Mouse (Mus musculus) olfactory bulb, adult 2 months (tissue): ENCODE data around the gene Cbln4. TPM values are rescaled to one million over a fixed set of nuclear protein-coding genes. Genes with fewer than 3 reads are reported as not detected.

Experiments used
- H3K27ac ChIP-seq: fragments of 200-500 bp; 2 replicates; pipeline ENCODE4 v1.5.1; 2012; ENCODE audit warnings: low read depth, low read length; ENCODE audit not compliant: insufficient read depth
- H3K4me1 ChIP-seq: fragments of 200-500 bp; 2 replicates; pipeline ENCODE4 v1.6.1; 2012; ENCODE audit warnings: low read length; ENCODE audit not compliant: control insufficient read depth, insufficient read depth
- H3K4me3 ChIP-seq: fragments of 200-500 bp; 2 replicates; pipeline ENCODE4 v1.5.1; 2012; ENCODE audit warnings: mild to moderate bottlenecking, low read depth, low read length, moderate library complexity; ENCODE audit not compliant: insufficient read depth
- CTCF ChIP-seq: fragments of 200-500 bp; IDR thresholded peaks from 2 replicates; pipeline ENCODE4 v1.5.1; 2012; ENCODE audit warnings: low read depth, mild to moderate bottlenecking, low read length, moderate library complexity; ENCODE audit not compliant: insufficient read depth
- POLR2A ChIP-seq: fragments of 200-500 bp; IDR thresholded peaks from 2 replicates; pipeline ENCODE4 v1.6.1; 2012; ENCODE audit warnings: mild to moderate bottlenecking, low read depth, low read length, moderate library complexity; ENCODE audit not compliant: insufficient read depth
- WGBS: fragments of 180-500 bp; shearing (Covaris S2); methylation state at CpG from one replicate; pipeline ENCODE4 v1.1.7; 2018; 5-methylcytosine and 5-hydroxymethylcytosine counted together
- polyA plus RNA-seq: library from polyadenylated mRNA; stranded (reverse); fragments of >200 nt; gene quantifications from 2 replicates; pipeline ENCODE4 v1.2.4, GENCODE M21; 2012; ENCODE audit warnings: low replicate concordance; ENCODE audit not compliant: missing spikeins, insufficient read depth, insufficient read length

The Cbln4 gene
- polyA plus RNA-seq: not detected in 2 replicates

DNA sequence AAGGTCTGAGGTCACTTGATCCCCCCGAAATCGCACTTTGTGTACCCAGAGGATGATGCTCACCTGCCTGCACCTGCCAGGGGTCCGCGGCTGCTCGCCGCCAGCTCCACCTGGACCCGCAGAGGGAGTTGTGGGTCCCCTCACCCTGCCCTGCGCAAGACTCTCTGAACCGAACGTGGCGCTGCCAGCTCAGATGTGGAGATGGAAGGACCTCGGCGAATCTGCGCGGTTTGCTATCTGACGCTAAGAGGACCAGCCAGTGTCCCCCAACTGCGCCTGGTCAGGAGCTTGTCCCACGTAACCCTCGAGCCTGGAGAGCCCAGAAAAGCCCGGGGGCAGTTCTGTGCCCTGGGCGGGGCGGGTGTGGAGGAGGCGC lies at the start of gene Cbln4:
Gene Cbln4, minus strand, starts transcription at position 232 of the 376 bp plus-strand sequence.
- TF ChIP-seq POLR2A (no peak), CTCF (no peak)
- peak within 1 kb of the TSS; percentile 34 for H3K4me3 ChIP-seq
- 1% methylated on average over 23 of the region's 23 CpGs for WGBS
- H3K4me1 ChIP-seq: peaks cover 18% of the 10 kb centered on the region; the same call in 1 of the 2 replicates
- no peak within 1 kb of the TSS for H3K27ac ChIP-seq

DNA sequence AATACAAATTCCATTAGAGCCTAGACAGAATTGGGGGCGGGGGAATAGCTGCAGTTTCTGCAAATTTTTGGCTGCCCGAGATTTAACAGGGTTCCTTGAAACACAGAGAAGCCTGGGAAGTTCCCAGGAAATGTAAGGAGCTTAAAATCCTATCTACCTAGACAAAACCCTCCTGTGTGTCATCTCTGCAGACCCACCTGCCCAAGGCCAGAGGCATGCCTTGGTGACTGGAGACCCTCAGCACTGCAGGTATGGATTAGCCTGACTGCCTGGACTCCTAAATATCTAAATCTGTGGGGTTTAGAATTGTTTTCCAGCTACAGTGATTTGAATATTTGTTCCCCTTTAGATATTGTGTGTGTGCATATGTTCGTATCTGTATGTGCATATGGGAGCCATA lies 35.3 kb upstream of the Cbln4 start:
- H3K4me3 ChIP-seq: no peak overlapping the region
- TF ChIP-seq CTCF: no peak
- TF ChIP-seq POLR2A: no peak
- 70% methylated on average over 3 of the region's 3 CpGs for WGBS
- no peak overlapping the region for H3K27ac ChIP-seq
- no peaks in the 10 kb centered on the region for H3K4me1 ChIP-seq

DNA sequence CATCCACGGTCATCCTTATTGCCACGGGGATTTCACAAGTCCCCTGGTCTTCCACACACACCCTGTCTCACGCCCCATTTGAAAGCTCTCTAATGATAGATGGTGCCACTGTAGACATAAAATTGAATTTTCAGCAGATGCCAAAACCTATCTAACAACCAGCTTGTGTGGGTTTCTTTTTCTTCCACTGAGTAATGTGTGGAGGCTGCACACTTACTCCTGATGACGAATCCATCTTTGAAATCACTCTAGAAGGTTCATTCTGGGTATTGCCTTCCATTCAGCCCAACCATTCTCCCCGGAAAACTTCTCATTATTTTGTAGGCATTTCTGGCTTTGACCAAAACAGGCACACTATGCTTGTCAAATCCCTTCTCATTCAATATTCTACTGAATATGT lies 33.0 kb upstream of the Cbln4 start:
- Histone ChIP-seq H3K27ac (no peak overlapping the region), H3K4me1 (no peaks in the 10 kb centered on the region), H3K4me3 (no peak overlapping the region)
- TF ChIP-seq CTCF: no peak
- no peak for TF ChIP-seq POLR2A
- WGBS: 87% methylated on average over 5 of the region's 5 CpGs

DNA sequence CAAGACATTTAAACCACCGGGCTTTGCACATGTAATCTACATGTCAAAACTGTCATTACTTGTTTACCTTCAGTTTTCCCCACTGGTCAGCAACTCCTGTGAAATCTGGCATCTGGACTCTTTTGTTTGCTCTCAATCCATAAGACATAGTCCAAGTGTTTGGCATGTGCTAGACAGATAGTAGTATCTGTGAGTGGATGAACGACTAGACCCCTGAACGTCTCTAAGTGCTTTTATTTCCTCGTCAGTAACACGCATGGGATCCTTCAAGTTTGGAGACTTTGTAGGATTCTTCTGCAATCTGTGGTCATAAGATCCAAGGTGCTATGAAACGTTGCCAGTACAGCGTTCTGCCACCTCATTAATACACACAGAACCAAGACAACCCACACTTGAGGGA lies 19.6 kb upstream of the Cbln4 start:
- H3K4me1 ChIP-seq: no peaks in the 10 kb centered on the region
- no peak overlapping the region for H3K4me3 ChIP-seq
- no peak for TF ChIP-seq POLR2A
- no peak for TF ChIP-seq CTCF
- 96% methylated on average over 7 of the region's 7 CpGs for WGBS
- H3K27ac ChIP-seq: no peak overlapping the region

DNA sequence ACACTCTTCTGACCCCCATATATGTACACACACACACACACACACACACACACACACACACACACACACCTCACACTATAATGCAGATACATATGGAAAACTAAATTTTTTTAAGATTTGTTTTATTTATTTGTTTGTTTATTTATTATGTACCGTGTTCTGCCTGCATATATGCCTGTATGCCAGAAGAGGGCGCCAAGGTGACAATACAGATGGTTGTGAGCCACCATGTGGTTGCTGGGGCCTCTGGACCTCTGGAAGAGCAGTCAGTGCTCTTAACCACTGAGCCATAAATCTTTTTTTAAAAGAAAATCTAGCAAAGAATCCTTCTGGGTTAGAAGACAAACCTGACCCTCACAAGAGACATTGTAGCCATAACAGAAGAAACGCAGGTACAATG lies 16.5 kb upstream of the Cbln4 start:
- H3K4me3 ChIP-seq: no peak overlapping the region
- 74% methylated on average over 3 of the region's 3 CpGs for WGBS
- TF ChIP-seq CTCF (no peak), POLR2A (no peak)
- no peaks in the 10 kb centered on the region for H3K4me1 ChIP-seq
- no peak overlapping the region for H3K27ac ChIP-seq

DNA sequence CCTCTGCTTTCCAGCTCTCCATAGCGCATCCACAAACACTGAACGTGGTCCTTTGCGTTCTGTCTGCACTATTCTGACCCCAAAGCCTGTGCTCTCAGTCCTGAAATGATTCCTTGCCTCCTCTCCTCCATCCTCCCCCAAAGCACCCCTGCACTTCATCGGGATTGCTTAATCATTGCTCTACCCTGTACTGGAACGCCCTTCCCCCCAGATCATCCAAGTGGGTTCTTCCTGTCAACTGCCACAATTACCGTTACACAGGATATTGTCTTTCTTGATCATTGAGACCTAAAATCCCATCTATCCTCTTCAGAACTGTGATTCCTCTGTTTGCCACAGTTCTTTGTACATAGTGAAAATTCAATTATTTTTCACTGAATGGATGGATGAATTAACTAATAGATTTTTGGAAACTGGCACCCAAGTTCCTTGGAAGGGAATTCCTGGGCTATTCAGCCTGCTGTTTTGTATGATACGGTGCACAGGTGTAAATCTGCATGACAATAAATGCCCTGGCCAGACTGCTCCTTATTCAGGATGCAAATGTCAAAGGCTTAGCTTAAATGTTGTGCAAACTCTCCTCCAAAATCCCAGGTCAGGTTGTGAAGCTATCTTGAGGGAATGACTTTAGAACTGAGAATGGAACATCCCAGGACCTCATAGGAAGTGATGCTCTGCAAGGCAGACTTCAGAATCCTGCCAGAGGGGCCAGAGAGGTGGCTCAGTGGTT lies 15.8 kb upstream of the Cbln4 start:
- H3K27ac ChIP-seq: no peak overlapping the region
- H3K4me1 ChIP-seq: no peaks in the 10 kb centered on the region
- no peak overlapping the region for H3K4me3 ChIP-seq
- TF ChIP-seq POLR2A (no peak), CTCF (no peak)
- WGBS: 64% methylated on average over 7 of the region's 7 CpGs

DNA sequence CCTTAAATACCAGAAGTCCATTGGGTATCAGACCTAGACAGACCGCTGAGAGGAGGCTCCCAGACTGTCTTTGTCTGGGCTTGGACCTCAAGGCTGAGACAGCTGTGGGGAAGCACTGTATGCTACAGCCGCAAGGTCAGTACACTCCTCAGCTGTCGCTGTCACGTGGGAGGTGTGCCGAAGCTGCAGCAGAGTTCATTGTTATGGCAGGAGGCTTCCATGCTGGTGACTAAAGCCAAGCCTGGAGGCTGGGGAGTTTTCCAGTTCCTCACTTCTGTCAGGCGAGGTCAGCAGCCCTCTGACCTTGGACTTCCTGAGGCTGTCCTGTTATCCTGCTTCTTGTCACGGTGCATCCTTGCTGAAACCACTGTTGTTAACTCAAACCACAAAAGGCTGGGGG lies 2.7 kb upstream of the Cbln4 start:
- no peak for TF ChIP-seq POLR2A
- TF ChIP-seq CTCF: no peak
- H3K27ac ChIP-seq: no peak overlapping the region
- 76% methylated on average over 7 of the region's 7 CpGs for WGBS
- no peak overlapping the region for H3K4me3 ChIP-seq
- peaks cover 18% of the 10 kb centered on the region; the same call in 1 of the 2 replicates for H3K4me1 ChIP-seq

DNA sequence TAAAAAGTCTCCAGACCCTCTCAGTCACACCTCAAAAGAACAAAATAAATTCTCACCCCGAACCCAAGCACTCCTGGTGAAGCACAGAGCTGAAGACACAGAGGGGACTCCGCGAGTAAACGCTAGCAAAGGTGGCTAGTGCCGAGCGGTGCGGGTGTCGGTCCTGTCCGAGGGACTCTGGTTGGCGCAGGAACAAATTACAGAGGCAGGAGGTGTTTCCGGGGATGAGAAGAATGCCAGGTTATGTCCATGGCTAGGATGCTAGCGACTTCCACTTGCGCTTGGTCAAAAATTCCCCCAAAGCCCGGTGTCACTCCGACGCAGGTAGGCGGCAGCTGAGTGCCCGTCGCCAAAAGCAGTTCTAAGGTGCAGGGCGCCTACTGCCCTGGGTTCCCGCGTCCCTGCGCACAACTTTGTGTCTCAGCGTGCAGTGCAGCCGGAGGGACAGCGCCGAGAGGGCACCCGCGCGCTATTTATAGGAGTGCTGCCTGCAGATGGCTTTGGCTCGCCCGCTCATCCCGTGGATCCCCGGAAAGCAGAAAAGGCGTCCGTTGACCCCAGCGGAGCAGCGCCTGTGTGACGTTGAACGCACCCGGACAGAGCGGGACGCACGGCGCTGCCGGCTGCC lies 545 bp downstream of the Cbln4 start:
- Histone ChIP-seq H3K4me3 (peak overlapping the region; percentile 34), H3K27ac (no peak overlapping the region)
- WGBS: under 1% methylated on average over 46 of the region's 46 CpGs

DNA sequence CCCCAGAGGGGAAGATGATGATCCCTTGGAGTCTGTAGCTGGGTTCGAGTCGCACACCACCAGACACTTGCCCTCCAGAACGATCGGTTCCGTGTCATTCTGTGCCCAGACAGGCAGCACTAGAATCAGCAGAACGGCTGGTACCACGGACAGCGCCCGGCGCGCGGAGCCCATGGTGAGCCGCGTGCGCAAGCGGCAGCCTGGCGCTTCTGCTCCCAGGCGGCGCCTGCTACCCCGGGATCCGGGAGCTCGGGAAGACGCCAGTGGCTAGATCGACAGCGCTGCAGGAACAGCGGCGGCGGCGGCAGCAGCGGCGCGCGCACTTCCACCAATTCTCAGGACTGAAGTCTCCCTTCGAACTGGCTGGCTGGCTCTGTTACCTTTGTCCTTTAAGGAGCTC lies 1.1 kb downstream of the Cbln4 start:
- under 1% methylated on average over 34 of the region's 34 CpGs for WGBS
- no peak overlapping the region for H3K27ac ChIP-seq

More for the DNA sequence above, 545 bp downstream of the Cbln4 start:
- H3K4me1 ChIP-seq: peaks cover 18% of the 10 kb centered on the region; the same call in 1 of the 2 replicates
- TF ChIP-seq POLR2A: no peak
- no peak for TF ChIP-seq CTCF

DNA sequence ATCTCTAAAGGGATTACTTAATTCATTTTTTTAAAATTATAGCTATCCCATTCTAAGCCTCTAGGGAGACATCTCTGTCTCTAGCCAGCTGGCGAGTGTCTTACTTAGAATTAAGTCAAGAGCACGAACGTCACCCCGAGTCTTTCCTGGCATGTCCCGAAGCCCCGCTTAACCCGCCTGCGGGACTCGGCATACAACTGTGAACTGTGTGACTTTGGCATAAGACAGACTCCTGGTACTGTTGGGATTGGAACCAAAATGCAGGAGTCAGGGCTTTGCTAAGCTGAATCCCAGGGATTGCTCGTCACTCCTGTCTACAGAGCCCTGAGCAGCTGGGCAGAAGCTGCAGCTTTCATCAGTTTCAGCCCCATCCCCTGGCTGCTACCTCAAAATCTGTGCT lies 2.4 kb downstream of the Cbln4 start:
- Histone ChIP-seq H3K4me3 (0 out of 2 replicates have a peak overlapping the region, but pooled peaks have one; percentile 0), H3K27ac (no peak overlapping the region), H3K4me1 (peaks cover 18% of the 10 kb centered on the region; the same call in 1 of the 2 replicates)
- 25% methylated on average over 10 of the region's 10 CpGs for WGBS
- TF ChIP-seq CTCF (no peak), POLR2A (no peak)

More for the DNA sequence above, 1.1 kb downstream of the Cbln4 start:
- Histone ChIP-seq H3K4me3 (peak overlapping the region; percentile 34; the same call in 1 of the 2 replicates), H3K4me1 (peaks cover 18% of the 10 kb centered on the region; the same call in 1 of the 2 replicates)
- no peak for TF ChIP-seq POLR2A
- no peak for TF ChIP-seq CTCF
